Comparison of ENCODE assay signal across 8 mouse cellular contexts in genomic region chr15:89522566-89523282, GRCm38 (mm10). TPM values are rescaled to one million over a fixed set of nuclear protein-coding genes. Genes with fewer than 3 reads are reported as not detected.
DNase-seq lines count a peak whose midpoint lies in the region; ATAC-seq and TF ChIP-seq lines count a peak whose summit lies in the region.

No protein-coding gene starts in this region.

- H3K36me3 ChIP-seq in kidney, embryonic 15.5 days, result no peaks in the 10 kb centered on the region
- peaks cover 13% of the 10 kb centered on the region; the same call in 1 of the 2 replicates for H3K36me3 ChIP-seq in forebrain, postnatal 0 days (ENCODE audit: insufficient read depth)
- peaks cover 6% of the 10 kb centered on the region; the same call in 1 of the 2 replicates for H3K36me3 ChIP-seq in midbrain, embryonic 13.5 days

- ATAC-seq in kidney, embryonic 15.5 days (replicated peaks; ENCODE audit: low FRiP score), result no peak
- no peak for ATAC-seq in forebrain, postnatal 0 days
- peak; percentile 12; the same call in 1 of the 2 replicates for ATAC-seq in midbrain, embryonic 13.5 days
- ATAC-seq in megakaryocyte, adult 5-6 weeks (ENCODE audit: poor library complexity, severe bottlenecking), result no peak

- 79% methylated on average over 10 of the region's 10 CpGs for WGBS in kidney, embryonic 15.5 days
- 87% methylated on average over 10 of the region's 10 CpGs for WGBS in forebrain, postnatal 0 days
- 84% methylated on average over 10 of the region's 10 CpGs for WGBS in midbrain, embryonic 13.5 days

- DNase-seq in kidney, adult 11 months, result no peak
- peak; percentile 61 to 63 for DNase-seq in cerebellum, postnatal 14 days
- DNase-seq in forebrain, postnatal 0 days, result no peak
- no peak for DNase-seq in adrenal gland, postnatal 10 days
- DNase-seq in urinary bladder, postnatal 10 days (ENCODE audit: low spot score), result no peak

- H3K4me3 ChIP-seq in kidney, embryonic 15.5 days (replicated peaks), result peak overlapping the region; percentile 65; the same call in 1 of the 2 replicates
- no peak overlapping the region for H3K4me3 ChIP-seq in forebrain, postnatal 0 days (ENCODE audit: low read depth, low read length)
- peak overlapping the region; percentile 60; the same call in 1 of the 2 replicates for H3K4me3 ChIP-seq in midbrain, embryonic 13.5 days (replicated peaks)

- no peak overlapping the region for H3K9ac ChIP-seq in kidney, embryonic 15.5 days
- H3K9ac ChIP-seq in forebrain, postnatal 0 days, result no peak overlapping the region
- no peak overlapping the region for H3K9ac ChIP-seq in midbrain, embryonic 13.5 days (replicated peaks)

- H3K9me3 ChIP-seq in kidney, embryonic 15.5 days (replicated peaks), result no peaks in the 10 kb centered on the region
- H3K9me3 ChIP-seq in forebrain, postnatal 0 days (ENCODE audit: low read length), result no peaks in the 10 kb centered on the region
- H3K9me3 ChIP-seq in midbrain, embryonic 13.5 days, result no peaks in the 10 kb centered on the region

- peaks cover 48% of the 10 kb centered on the region for H3K27me3 ChIP-seq in kidney, embryonic 15.5 days
- H3K27me3 ChIP-seq in forebrain, postnatal 0 days (ENCODE audit: insufficient read depth, low read length), result no peaks in the 10 kb centered on the region; the same call in 1 of the 2 replicates
- peaks cover 38% of the 10 kb centered on the region for H3K27me3 ChIP-seq in midbrain, embryonic 13.5 days

- TF ChIP-seq CTCF in forebrain, postnatal 0 days (IDR thresholded peaks at IDR 0.05; ENCODE audit: low read depth), result no peak

- H3K27ac ChIP-seq in kidney, embryonic 15.5 days, result no peak overlapping the region
- no peak overlapping the region for H3K27ac ChIP-seq in forebrain, postnatal 0 days (ENCODE audit: low read depth, low read length)
- H3K27ac ChIP-seq in midbrain, embryonic 13.5 days, result no peak overlapping the region

- peak overlapping the region; percentile 94 for H3K4me2 ChIP-seq in kidney, embryonic 15.5 days
- peak overlapping the region; percentile 90 for H3K4me2 ChIP-seq in forebrain, postnatal 0 days (ENCODE audit: low read depth)
- H3K4me2 ChIP-seq in midbrain, embryonic 13.5 days (replicated peaks), result peak overlapping the region; percentile 93

- peaks cover 13% of the 10 kb centered on the region for H3K4me1 ChIP-seq in kidney, embryonic 15.5 days
- H3K4me1 ChIP-seq in forebrain, postnatal 0 days (ENCODE audit: insufficient read depth), result 0 out of 2 replicates have a peak, but pooled peaks cover 5% of the 10 kb centered on the region
- peaks cover 16% of the 10 kb centered on the region for H3K4me1 ChIP-seq in midbrain, embryonic 13.5 days (replicated peaks)

RNA-seq across cellular contexts. Expression of gene Shank3, which starts 23.3 kb away (rescaled TPM):
- 1.8 and 2.2 TPM in 2 replicates for polyA plus RNA-seq in kidney, embryonic 15.5 days (2015; fragmentation: Nextera tagmentation; extraction: Ambion mirVana)
- 38.9 and 42.4 TPM in 2 replicates for total RNA-seq in forebrain, postnatal 0 days (2014; rRNA removed)
- 5.9 and 10.6 TPM in 2 replicates for polyA plus RNA-seq in forebrain, postnatal 0 days (2015; fragmentation: Nextera tagmentation; extraction: Ambion mirVana)
- polyA plus RNA-seq in midbrain, embryonic 13.5 days (2015; fragmentation: Nextera tagmentation; extraction: Ambion mirVana), result 13.3 and 14.8 TPM in 2 replicates
- 10 to 100 TPM; 54.1 to 67.5 TPM for total RNA-seq in adrenal gland, postnatal 10 days (2021)
- total RNA-seq in megakaryocyte, adult 5-6 weeks (2015), result 0.09 and 0.11 TPM in 2 replicates
- not detected in 2 replicates for total RNA-seq in megakaryocyte, adult 5-6 weeks (2017)

RNA-seq across cellular contexts. Expression of gene Acr, which starts 45.4 kb away (rescaled TPM):
- polyA plus RNA-seq in kidney, embryonic 15.5 days (2015; fragmentation: Nextera tagmentation; extraction: Ambion mirVana), result 0.22 and 0.27 TPM in 2 replicates
- 2.0 and 3.6 TPM in 2 replicates for total RNA-seq in forebrain, postnatal 0 days (2014; rRNA removed)
- polyA plus RNA-seq in forebrain, postnatal 0 days (2015; fragmentation: Nextera tagmentation; extraction: Ambion mirVana), result 1.3 and 2.0 TPM in 2 replicates
- 2.5 and 2.6 TPM in 2 replicates for polyA plus RNA-seq in midbrain, embryonic 13.5 days (2015; fragmentation: Nextera tagmentation; extraction: Ambion mirVana)
- total RNA-seq in adrenal gland, postnatal 10 days (2021), result under 1 TPM; 0.45 to 0.76 TPM
- not detected in 2 replicates for total RNA-seq in megakaryocyte, adult 5-6 weeks (2015)
- total RNA-seq in megakaryocyte, adult 5-6 weeks (2017), result not detected in 2 replicates

RNA-seq across cellular contexts. Expression of gene Arsa, which starts 45.5 kb away (rescaled TPM):
- 14.4 and 18.7 TPM in 2 replicates for polyA plus RNA-seq in kidney, embryonic 15.5 days (2015; fragmentation: Nextera tagmentation; extraction: Ambion mirVana)
- 24.5 and 32.4 TPM in 2 replicates for total RNA-seq in forebrain, postnatal 0 days (2014; rRNA removed)
- polyA plus RNA-seq in forebrain, postnatal 0 days (2015; fragmentation: Nextera tagmentation; extraction: Ambion mirVana), result 25.4 and 29.0 TPM in 2 replicates
- 16.7 and 17.6 TPM in 2 replicates for polyA plus RNA-seq in midbrain, embryonic 13.5 days (2015; fragmentation: Nextera tagmentation; extraction: Ambion mirVana)
- 10 to 100 TPM; 26.6 to 29.5 TPM for total RNA-seq in adrenal gland, postnatal 10 days (2021)
- total RNA-seq in megakaryocyte, adult 5-6 weeks (2015), result 9.2 and 10.1 TPM in 2 replicates
- total RNA-seq in megakaryocyte, adult 5-6 weeks (2017), result 11.1 and 14.1 TPM in 2 replicates

Comparison
In these comparisons a context has a peak if more than half of its experiments do, and no peak if none do; other contexts are left out.
1. DNase-seq: peak in cerebellum, postnatal 14 days (2 of 2); none in kidney, adult 11 months (single experiment), forebrain, postnatal 0 days (single experiment), adrenal gland, postnatal 10 days (single experiment) and urinary bladder, postnatal 10 days (single experiment).
2. RNA of gene Shank3, which starts 23.3 kb away (total RNA-seq): 54.1 to 67.5 TPM in adrenal gland, postnatal 10 days and 38.9 to 42.4 TPM in forebrain, postnatal 0 days; 0.09 to 0.11 TPM in megakaryocyte, adult 5-6 weeks; every median in the first group is over 10 times any median in the second.
3. Peak in every context shown above with its lines, with median percentiles within 50 percentile points of each other: H3K4me2 ChIP-seq.